Mouse (Mus musculus): ENCODE measurements around the gene Akt1. TPM values are rescaled to one million over a fixed set of nuclear protein-coding genes. Genes with fewer than 3 reads are reported as not detected.

Akt1 gene
- total RNA-seq (2021), result 100 to 1,000 TPM; 153 to 158 TPM
- long read RNA-seq, experiment 1, transcript Akt1-201 (14 exons, 2,690 nt), result major isoform, 223 of 244 reads
- long read RNA-seq, experiment 1, partial matches to known transcripts, result 6 of 244 reads
- long read RNA-seq, experiment 1, other reads (novel, unspliced or antisense), result 15 of 244 reads
- long read RNA-seq, experiment 2, transcript Akt1-201 (14 exons, 2,690 nt), result major isoform, 238 of 276 reads
- long read RNA-seq, experiment 2, partial matches to known transcripts, result 12 of 276 reads
- long read RNA-seq, experiment 2, other reads (novel, unspliced or antisense), result 26 of 276 reads

DNA sequence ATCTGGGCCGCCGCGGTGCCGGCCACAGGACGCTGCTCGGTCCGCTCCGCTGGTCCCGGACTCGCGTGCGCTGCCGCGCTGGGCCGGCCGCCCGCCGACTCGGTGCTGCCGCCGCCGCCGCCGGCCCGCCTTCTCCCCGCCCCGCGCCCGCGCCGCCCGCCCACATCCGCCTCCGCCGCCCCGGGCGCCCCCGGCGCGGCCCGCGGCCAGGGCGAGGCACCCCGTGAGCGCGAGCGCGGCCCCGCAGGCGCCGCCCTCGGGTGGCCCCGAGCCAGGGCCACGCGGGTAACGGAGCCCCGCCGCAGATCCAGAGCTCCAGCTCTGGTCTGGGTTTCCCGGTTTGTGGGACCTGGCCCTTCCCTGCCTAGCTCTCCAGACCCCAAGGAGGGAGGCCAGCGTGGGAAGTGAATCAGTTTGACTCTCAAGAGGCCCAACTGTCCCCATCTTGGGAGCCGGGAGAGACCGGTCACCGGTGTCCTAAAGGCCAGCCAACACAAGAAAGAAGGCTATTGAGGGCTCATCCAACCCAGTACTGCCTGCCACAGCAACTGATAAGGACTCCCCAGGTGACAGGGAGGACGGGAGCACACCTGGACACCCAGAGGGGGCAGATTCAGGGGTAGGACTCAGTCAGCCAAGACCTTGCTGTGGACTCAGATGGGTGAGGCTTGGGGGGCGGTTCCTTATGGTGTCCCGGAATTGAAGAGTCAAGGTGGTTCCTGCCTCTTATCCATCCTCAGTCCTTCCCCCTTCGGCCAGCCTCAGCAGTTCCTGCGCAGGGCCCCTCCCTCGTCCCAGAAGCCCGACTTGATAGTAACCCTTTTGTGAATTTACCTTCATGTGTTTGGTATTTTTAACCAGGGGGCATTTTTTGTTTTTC is at the start of gene Akt1:
Gene Akt1 (minus strand): TSS at position 753 of the 880 bp plus-strand sequence.
- DNase-seq (ENCODE audit: low spot score in 2 of 2), result peak; percentile 45 to 52

DNA sequence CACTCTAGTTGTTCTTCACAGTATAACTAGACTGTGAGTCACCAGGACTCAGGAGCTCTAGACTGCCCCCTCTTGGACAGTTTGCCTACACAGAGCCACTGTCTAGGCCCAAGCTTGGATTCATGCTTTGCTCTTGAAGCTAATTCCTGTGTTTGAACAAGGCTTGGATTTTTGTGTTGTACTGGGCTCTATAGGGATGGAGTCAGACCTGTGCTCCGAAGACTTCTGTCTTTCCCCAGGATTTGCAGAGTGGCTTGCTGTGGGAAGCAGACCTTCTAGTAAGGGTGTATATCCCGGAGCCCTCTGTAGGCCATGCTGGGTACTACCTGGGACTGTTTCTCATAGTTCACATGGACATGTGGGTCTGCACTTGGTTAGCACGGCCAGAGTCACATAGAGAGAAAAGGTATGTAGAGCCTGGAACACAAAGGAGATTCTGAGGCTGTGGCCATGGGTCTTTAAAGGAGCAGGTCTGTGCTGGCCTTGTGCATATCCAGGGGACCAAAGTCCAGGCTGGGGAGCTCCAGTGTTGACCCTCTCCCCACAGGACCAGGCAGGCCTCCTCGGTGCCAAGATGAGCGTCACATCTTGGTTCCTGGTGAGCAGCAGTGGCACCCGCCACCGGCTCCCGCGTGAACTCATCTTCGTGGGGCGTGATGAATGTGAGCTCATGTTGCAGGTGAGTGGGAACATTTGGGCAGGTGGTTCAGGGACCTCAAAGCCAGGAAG is 49.6 kb upstream of the Akt1 start:
- DNase-seq (ENCODE audit: low spot score in 2 of 2), result peak; percentile 65 to 70

DNA sequence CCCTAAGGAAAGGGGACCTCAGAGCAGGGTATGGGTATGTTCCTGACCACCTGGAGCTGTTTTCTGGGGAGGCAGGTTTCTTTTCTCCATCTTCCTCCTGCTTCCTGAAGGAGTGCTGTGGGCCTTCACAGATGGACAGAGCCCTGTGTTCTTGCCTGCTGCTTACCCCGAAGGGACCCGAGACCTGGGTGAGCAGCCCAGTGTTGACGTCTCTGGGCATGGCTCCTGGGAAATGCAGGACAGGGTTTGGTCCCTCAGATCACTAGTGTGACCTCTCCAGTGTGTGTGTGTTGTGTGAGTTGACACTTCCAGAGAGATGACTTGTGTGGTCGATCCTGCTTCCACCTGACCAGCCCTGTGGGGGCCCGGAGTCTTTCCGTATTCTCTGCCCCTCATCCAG is 48.8 kb upstream of the Akt1 start:
- no peak for DNase-seq (ENCODE audit: low spot score in 2 of 2)

DNA sequence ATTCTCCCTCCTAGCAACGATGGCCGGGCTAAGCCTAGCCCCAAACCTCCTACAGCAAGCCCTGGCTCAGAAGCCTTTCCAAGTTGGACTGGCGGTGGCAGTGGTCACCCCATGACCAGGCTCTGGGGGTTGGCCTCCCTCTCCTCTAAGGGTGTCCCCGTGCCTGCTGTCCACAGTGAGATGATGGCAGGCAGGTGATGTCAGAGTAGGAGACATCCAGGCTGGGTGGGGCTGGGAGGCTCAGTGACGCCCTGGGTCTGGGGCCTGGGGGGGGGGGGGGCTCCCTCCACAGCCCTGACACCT is 48.3 kb upstream of the Akt1 start:
- no peak for DNase-seq (ENCODE audit: low spot score in 2 of 2)

DNA sequence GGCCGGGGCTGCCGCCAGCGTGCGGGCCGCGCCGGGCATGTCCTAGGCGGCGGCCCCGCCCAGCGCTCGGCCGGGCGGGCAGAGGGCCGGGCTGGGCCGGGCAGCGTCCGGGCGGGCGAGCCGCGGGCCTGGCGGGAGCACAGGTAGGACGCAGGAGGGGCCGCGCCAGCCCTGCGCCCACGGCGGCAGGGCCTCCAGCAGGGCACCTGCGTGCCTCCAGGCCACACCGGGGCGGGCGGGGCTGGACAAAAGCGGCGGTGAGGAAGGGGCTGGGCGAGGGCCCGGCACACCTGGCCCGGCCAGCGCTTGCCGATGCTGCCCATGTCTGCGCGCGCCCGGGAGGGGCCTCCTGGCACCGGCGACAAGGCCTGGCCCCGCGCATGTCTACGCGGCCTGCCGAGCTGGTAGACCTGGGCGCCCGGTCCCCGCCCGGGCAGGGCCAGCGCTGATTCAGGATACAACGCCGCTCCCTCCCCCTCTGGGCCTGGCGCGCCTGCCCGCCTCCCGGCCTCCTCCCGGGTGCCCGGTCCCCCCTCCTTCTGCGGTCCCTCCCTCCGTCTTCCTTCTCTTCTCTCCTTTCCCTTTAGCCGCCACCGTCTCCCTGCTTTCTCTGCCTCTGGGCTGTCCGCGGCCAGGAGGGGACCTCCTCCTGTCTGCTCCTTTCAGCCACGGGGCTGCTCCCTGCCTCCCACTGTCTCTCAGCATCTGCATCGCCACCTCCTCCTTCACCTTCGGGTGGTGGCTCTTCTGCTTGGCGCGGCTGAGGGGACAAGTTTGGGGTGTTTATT is 47.8 kb upstream of the Akt1 start:
- DNase-seq (ENCODE audit: low spot score in 2 of 2), result peak in 1 of 2 experiments; percentile 27

DNA sequence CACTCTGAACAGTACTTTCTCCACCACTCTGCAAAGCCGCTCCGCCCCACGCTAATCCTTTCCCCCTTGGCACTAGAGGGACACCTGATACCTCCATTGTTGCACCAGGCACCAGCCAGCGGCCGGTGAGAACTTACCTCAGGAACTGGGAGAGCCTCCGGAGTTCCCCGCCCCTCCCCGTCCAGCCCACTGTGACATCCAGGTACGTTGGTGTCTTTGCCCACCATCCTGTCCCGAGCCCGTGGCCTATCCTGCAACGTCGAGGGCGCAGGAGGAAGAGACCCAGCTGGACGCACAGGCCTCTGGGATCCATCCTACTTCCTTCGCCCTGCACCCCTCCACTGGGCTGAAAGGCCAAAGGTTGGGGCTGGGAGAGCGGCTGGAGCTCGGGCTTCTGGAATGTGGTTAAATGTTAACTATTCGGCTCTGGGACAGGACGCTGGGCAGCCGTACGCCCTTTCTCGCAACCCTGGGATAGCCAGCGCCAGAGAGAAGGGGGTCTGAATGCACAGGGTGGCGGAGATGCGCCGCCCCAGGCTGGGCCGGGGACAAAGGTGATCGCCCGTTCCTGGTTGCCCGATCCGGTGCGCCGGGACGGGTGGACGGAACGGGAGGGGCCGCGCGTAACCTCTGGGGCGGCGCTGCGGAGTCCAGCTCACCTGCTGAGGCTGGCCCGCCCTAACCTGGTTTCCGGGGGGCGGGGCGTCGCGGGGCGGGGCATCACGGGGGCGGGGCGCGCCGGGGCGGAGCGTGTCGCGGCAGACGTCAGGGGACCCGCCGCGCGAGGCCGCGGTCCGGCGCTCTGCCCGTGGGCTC is 46.9 kb upstream of the Akt1 start:
- peak in 1 of 2 experiments; percentile 19 for DNase-seq (ENCODE audit: low spot score in 2 of 2)

DNA sequence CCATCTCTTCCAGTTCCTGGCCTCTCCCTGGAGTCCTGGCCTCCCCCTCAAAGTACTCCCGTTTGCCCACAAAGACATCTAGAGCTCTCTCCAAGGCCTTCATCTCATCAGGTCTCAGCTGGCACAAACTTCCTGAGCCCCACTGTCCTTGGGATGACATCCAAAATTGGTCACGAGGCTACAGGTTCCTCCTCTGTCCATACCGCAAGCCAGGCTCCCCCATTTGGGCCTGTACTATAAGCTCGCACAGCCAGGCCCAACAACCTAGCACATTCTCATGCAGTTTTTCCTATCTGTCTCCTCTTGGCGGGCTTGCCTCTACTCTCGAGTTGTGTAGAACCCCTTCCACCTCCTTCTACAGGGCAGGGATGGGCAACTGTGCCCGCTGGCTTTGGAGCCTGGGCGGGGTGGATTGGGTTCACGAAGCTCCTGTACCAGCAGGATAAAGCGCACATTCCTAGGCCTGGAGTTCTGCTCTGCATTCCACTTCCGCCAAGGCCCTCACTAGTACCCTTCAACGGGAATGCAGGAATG is 46.3 kb upstream of the Akt1 start:
- no peak for DNase-seq (ENCODE audit: low spot score in 2 of 2)

DNA sequence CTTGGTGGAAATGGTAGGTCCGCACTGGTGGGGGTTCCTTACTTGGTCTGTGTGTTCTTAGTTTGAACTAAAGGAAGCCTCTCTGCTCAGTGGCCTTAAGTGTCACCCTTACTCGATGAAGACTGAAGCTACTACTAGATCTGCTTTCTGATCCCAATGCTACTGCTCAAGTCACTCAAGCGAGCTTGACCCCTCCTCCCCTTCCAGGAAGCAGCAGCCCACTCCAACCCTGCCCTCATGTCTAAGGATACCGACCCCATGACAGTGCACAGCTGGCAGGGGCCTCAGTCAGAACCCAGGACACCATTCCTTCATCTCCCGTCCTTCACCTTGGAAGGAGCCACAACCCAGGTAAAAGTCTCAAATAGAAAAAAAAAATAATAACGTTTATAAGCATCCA is 45.5 kb upstream of the Akt1 start, which contains the start of gene Cep170b:
Gene Cep170b (plus strand): TSS at position 240 of the 400 bp plus-strand sequence.
- DNase-seq (ENCODE audit: low spot score in 2 of 2), result no peak

DNA sequence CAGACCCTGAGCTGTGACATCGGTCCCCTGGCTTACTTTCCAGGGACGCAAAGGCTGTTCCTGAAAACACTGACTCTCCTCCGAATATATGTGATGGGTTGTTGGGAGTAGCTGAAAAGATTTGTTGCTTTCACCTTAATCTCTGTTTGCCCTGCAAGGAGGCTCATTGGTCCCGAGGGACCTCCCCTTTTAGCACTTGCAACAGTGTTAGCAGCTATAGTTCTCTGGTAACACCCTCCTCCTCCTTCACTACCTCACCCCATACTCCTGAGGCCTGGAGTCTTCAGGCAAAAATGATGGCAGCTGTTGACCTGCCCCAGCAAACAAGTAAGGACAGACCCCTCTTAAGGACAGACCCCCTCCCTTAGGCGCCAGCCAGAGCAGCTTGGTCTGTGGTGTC is 44.3 kb upstream of the Akt1 start:
- DNase-seq (ENCODE audit: low spot score in 2 of 2), result no peak

DNA sequence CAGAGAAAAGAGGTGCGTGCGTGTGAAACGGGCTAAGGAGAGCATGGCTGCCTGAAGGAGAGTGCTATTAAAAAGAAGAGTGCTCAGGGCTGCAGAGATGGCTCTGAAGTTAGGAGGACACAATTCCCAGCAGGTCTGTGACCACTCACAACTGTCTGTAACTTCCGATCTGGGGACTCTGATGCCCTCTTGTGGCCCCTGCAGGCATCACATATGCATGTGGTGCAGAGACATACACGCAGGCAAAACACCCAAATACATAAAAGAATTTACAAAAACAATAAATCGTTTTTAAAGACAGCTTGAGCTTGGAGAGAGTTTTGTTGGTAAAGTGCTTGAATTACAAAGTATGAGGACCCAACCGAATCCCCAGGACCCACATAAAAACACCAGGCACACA is 42.5 kb upstream of the Akt1 start:
- peak in 1 of 2 experiments; percentile 35 for DNase-seq (ENCODE audit: low spot score in 2 of 2)

DNA sequence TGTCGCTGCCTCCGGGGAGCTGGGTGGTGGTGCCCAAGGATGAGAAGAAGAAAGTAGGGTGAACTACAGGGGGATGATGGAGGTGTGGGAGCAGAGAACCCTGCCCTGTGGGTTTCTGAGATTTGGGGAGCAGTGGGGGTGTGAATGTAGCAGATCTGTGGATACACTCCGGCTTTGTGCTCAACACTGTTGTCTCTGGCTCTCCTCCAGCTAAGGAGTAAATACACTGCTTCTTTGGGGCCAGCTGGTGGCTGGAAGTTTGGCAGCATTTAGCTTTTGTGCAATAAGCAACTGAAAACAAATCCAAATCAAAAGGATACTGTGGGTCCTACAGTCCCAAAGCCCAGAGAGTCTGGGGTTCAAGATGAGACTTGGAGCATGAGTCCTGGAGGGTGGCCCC is 39.3 kb upstream of the Akt1 start:
- peak; percentile 19 to 51 for DNase-seq (ENCODE audit: low spot score in 2 of 2)

DNA sequence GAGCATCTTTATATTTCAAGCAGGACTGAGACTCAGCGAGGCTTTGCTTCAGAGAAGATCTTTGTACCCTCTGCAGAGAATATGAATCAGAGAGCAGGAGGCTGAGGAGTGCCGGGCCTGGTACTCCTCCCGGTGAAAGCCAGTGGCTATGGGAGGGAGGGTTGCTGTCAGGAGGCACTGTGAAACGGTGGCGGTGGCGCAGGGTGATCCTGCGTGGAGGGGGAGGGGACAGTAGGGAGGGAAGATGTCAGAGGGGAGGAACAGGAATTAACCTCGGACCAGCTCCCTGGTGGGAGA is 32.8 kb upstream of the Akt1 start:
- no peak for DNase-seq (ENCODE audit: low spot score in 2 of 2)

DNA sequence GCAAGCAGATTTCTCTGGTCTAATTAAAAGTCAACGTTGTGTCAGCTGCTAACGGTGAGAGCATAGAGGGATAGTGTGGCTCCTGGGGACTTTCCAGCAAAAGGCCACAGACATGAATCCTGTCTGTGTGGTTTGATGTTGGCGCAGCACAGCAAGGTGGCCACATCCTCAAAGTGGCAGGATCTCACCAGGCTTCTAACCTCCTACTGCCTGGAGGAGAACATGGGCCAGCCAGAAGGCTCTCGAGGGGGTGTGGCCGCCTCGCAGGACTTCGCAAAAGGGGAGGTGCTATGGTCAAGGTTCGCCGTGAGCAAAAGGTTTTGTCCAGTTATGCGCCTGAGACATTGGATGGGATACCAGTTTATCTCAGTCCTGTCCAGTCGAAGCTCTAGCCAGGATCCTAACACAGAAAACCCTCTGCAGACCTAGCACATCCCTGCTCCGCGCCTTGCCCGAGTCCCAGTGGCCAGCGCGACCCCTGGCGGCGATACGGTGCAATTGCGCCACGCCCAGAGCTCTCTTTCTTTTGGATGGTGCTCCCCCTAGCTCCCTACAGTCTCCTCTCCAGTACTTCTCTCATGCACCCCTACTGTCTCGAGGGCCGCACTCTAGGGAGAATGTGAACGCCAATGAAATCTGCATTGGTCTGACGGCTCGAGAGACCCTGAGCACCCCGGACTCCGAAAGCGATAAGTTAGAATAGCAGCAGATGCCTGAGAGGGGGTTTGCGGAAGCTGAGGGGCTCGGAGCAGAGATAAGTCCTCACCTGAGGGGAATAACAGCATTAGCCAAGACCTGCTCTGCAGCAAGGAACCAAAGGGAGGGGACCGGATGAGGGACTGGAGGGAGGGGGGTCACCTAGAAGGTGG is 32.3 kb upstream of the Akt1 start:
- DNase-seq (ENCODE audit: low spot score in 2 of 2), result peak; percentile 87 to 89

DNA sequence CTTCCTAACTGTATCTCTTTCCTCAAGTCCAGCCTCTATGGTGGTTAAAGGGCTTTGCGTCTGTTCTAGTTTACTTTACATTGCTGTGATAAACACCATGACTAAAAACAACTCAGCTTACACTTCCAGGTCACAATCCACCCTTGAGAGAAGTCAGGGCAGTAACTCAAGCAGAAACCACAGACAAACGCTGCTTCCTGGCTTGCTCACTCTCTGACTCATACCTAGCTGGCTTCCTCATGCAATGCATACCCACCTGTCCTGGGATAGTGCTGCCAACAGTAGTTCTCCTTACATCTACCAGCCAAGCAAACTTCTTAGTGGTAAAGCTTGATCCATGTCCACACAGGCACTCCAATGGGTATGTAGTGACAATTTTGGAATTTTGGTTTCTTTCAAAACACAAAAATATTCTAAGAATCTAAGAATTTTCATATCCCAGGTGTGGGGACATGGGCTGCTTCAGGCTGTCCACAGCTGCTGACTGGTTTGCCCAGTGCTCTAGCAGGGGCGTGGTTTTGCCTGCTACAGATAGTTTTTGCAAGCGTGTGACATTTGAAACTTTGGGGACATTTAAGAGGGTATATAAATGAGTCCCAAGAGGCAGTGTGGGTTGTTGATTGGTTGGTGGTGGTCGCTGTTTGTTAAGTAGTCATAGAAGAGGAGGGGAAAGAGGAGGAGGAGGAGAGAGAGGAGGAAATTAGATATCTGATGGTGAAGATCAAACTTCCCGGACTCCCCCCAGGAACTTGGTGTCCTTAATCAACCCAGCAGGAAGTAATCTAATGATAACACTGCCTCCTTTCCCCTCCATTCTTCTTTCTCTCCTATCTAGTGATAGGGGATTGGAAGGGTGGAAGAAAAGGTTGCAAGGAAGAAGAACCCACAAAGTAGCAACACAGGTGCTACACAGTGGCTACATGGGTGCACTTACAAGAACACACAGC is 28.0 kb upstream of the Akt1 start:
- DNase-seq (ENCODE audit: low spot score in 2 of 2), result no peak

DNA sequence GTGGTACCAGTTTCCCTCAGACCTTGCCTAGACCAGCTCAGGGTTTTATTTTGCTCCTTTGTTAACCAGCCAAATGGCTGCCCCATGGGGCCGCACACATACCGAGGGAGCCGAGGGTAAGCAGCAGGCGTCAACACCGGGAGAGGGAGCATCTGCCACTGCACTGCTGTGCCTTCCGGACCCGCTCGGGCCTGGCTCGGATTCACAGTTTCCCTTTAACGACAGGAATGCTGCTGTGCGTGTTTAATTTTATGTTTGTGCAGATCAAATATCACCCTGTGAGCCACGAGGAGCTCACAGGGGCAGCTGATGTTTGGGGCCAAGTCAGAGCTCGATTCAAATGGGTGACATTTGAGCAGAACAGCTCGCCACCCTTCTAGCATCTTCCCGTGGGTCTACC is 25.8 kb upstream of the Akt1 start:
- no peak for DNase-seq (ENCODE audit: low spot score in 2 of 2)

DNA sequence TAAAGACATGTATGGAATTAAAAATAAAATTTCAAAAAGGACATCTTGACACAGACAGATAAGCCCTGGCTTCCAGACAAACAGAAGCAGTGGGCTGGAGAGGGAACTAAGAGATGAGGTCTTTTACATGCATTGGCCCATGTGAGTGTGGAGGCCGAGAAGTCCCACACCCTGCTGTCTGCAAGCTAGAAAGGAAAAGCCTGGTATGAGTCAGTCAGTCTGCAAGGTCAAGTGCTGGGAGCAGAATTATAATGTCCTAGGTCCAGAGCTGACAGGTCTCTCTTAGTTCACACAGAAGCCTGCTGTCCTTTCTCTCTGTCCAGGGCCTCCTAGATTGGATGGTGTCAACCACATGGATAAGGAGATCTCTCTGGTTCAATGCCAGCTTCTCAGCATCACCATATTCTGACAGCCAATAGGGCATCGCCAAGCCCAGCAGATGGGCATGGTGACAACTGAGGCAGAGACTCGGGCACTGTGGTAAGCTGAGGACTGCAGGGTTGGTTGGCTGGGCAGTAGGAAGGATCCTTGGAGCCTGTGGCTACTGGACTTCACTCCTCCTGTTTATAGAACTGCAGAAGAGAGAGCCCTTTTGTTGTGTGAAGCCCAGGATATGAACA is 22.2 kb upstream of the Akt1 start:
- DNase-seq (ENCODE audit: low spot score in 2 of 2), result no peak

DNA sequence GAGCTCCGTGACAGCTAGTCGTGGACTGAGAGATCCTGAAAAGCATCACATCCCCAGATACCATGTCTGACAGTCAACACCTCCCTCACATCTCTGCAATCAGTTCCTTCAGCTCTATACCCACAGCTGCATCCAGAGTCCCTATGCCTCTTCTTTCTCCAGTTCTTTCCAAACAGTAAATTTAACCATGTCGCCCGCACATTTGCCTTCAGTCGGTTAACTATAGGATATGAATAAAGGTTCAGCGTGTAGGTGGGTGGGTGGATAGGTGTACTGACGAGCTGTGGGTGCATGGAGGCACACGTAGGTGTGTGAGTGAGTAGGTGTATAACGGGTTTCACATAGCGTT is 19.4 kb upstream of the Akt1 start:
- no peak for DNase-seq (ENCODE audit: low spot score in 2 of 2)

All from layer of hippocampus, postnatal 14 days (tissue).